Mouse (Mus musculus): ENCODE results near the gene Dusp2. TPM values are rescaled to one million over a fixed set of nuclear protein-coding genes. Genes with fewer than 3 reads are reported as not detected.
"Not testable (repeated sequence)": the region's sequence is repeated elsewhere in the genome, so short reads cannot be mapped to it uniquely, and the experiment has no call there.

The Dusp2 gene
- total RNA-seq (2018; cell fraction: chromatin; rRNA removed), result 1,000 to 10,000 TPM in 2 of 26 experiments, 100 to 1,000 TPM in 18, 10 to 100 TPM in 6; 13.9 to 1,411 (median 390) TPM
- 100 to 1,000 TPM in 17 of 26 experiments, 10 to 100 TPM in 6, 1 to 10 TPM in 3; 7.9 to 760 (median 199) TPM for total RNA-seq (2018; cell fraction: cytosol; rRNA removed)
- total RNA-seq (2018; cell fraction: nucleus; rRNA removed), result 1,000 to 10,000 TPM in 6 of 26 experiments, 100 to 1,000 TPM in 16, 10 to 100 TPM in 4; 20.8 to 1,715 (median 596) TPM
- 2.5 to 7.1 TPM (median 3.9 TPM) in 3 replicates for polyA plus RNA-seq (2018)

- Histone ChIP-seq H3K79me2 (ENCODE audit: inconsistent target) (peaks cover 8% of the 10 kb centered on the region; the same call in 1 of the 2 replicates), H3K36me3 (ENCODE audit: inconsistent target) (no peaks in the 10 kb centered on the region), H3K27ac (peak within 1 kb of the TSS; percentile 60), H3K4me3 (ENCODE audit: inconsistent target) (peak within 1 kb of the TSS; percentile 55)
- under 1% methylated on average over 75 of the region's 76 CpGs for WGBS (ENCODE audit: missing documents)
Measured at GRCm38 (mm10) chr2:127335767-127336496, at the start of gene Dusp2. TSS of gene Dusp2 (plus strand) at chr2:127336159.

GRCm38 (mm10) chr2:127292250-127292649, 43.7 kb upstream of the Dusp2 start:
- Histone ChIP-seq H3K36me3 (ENCODE audit: inconsistent target) (peaks cover 47% of the 10 kb centered on the region), H3K79me2 (ENCODE audit: inconsistent target) (no peaks in the 10 kb centered on the region), H3K27ac (no peak overlapping the region), H3K4me3 (ENCODE audit: inconsistent target) (no peak overlapping the region)
- 98% methylated on average over 4 of the region's 4 CpGs for WGBS (ENCODE audit: missing documents)

GRCm38 (mm10) chr2:127297001-127297805, 38.8 kb upstream of the Dusp2 start:
- no peak overlapping the region for H3K27ac ChIP-seq
- H3K4me3 ChIP-seq (ENCODE audit: inconsistent target), result no peak overlapping the region
- no peaks in the 10 kb centered on the region for H3K79me2 ChIP-seq (ENCODE audit: inconsistent target)
- WGBS (ENCODE audit: missing documents), result 96% methylated on average over 7 of the region's 7 CpGs
- H3K36me3 ChIP-seq (ENCODE audit: inconsistent target), result peaks cover 49% of the 10 kb centered on the region

GRCm38 (mm10) chr2:127298056-127298455, 37.9 kb upstream of the Dusp2 start:
- no peaks in the 10 kb centered on the region for H3K79me2 ChIP-seq (ENCODE audit: inconsistent target)
- no peak overlapping the region for H3K27ac ChIP-seq
- H3K36me3 ChIP-seq (ENCODE audit: inconsistent target), result peaks cover 41% of the 10 kb centered on the region; the same call in 1 of the 2 replicates
- 79% methylated on average over 1 of the region's 1 CpGs for WGBS (ENCODE audit: missing documents)
- no peak overlapping the region for H3K4me3 ChIP-seq (ENCODE audit: inconsistent target)

- no peaks in the 10 kb centered on the region for H3K79me2 ChIP-seq (ENCODE audit: inconsistent target)
- H3K4me3 ChIP-seq (ENCODE audit: inconsistent target), result no peak overlapping the region
- 72% methylated on average over 3 of the region's 3 CpGs for WGBS (ENCODE audit: missing documents)
- peaks cover 33% of the 10 kb centered on the region; the same call in 1 of the 2 replicates for H3K36me3 ChIP-seq (ENCODE audit: inconsistent target)
- no peak overlapping the region for H3K27ac ChIP-seq
Measured at GRCm38 (mm10) chr2:127300701-127301100, 35.3 kb upstream of the Dusp2 start.

- Histone ChIP-seq H3K4me3 (ENCODE audit: inconsistent target) (no peak overlapping the region), H3K27ac (no peak overlapping the region), H3K79me2 (ENCODE audit: inconsistent target) (no peaks in the 10 kb centered on the region), H3K36me3 (ENCODE audit: inconsistent target) (peaks cover 21% of the 10 kb centered on the region; the same call in 1 of the 2 replicates)
- 78% methylated on average over 3 of the region's 3 CpGs for whole genome bisulfite sequencing (ENCODE audit: missing documents)
Measured at GRCm38 (mm10) chr2:127301883-127302282, 34.1 kb upstream of the Dusp2 start.

- H3K36me3 ChIP-seq (ENCODE audit: inconsistent target); H3K79me2 ChIP-seq (ENCODE audit: inconsistent target); H3K27ac ChIP-seq; H3K4me3 ChIP-seq (ENCODE audit: inconsistent target): not testable (repeated sequence)
- WGBS (ENCODE audit: missing documents), result 89% methylated on average over 3 of the region's 4 CpGs
Measured at GRCm38 (mm10) chr2:127304192-127304591, 31.8 kb upstream of the Dusp2 start.

GRCm38 (mm10) chr2:127304609-127305210, 31.2 kb upstream of the Dusp2 start:
- 93% methylated on average over 3 of the region's 3 CpGs for WGBS (ENCODE audit: missing documents)
- H3K4me3 ChIP-seq (ENCODE audit: inconsistent target), result no peak overlapping the region

GRCm38 (mm10) chr2:127306123-127306522, 29.8 kb upstream of the Dusp2 start:
- Histone ChIP-seq H3K36me3 (ENCODE audit: inconsistent target) (no peaks in the 10 kb centered on the region), H3K27ac (no peak overlapping the region), H3K4me3 (ENCODE audit: inconsistent target) (no peak overlapping the region), H3K79me2 (ENCODE audit: inconsistent target) (no peaks in the 10 kb centered on the region)

More at GRCm38 (mm10) chr2:127304609-127305210, 31.2 kb upstream of the Dusp2 start:
- no peaks in the 10 kb centered on the region for H3K36me3 ChIP-seq (ENCODE audit: inconsistent target)
- no peaks in the 10 kb centered on the region for H3K79me2 ChIP-seq (ENCODE audit: inconsistent target)
- no peak overlapping the region for H3K27ac ChIP-seq

- no peak overlapping the region for H3K4me3 ChIP-seq (ENCODE audit: inconsistent target)
- H3K36me3 ChIP-seq (ENCODE audit: inconsistent target), result no peaks in the 10 kb centered on the region
- WGBS (ENCODE audit: missing documents), result 49% methylated on average over 3 of the region's 3 CpGs
- no peak overlapping the region for H3K27ac ChIP-seq
- H3K79me2 ChIP-seq (ENCODE audit: inconsistent target), result no peaks in the 10 kb centered on the region
Measured at GRCm38 (mm10) chr2:127307179-127307578, 28.8 kb upstream of the Dusp2 start.

- no peaks in the 10 kb centered on the region for H3K79me2 ChIP-seq (ENCODE audit: inconsistent target)
- no peak overlapping the region for H3K4me3 ChIP-seq (ENCODE audit: inconsistent target)
- 89% methylated on average over 2 of the region's 2 CpGs for WGBS (ENCODE audit: missing documents)
- no peak overlapping the region for H3K27ac ChIP-seq
- no peaks in the 10 kb centered on the region for H3K36me3 ChIP-seq (ENCODE audit: inconsistent target)
Measured at GRCm38 (mm10) chr2:127308660-127309059, 27.3 kb upstream of the Dusp2 start.

GRCm38 (mm10) chr2:127310246-127310645, 25.7 kb upstream of the Dusp2 start:
- H3K27ac ChIP-seq, result no peak overlapping the region
- no peaks in the 10 kb centered on the region for H3K36me3 ChIP-seq (ENCODE audit: inconsistent target)
- no peak overlapping the region for H3K4me3 ChIP-seq (ENCODE audit: inconsistent target)
- no peaks in the 10 kb centered on the region for H3K79me2 ChIP-seq (ENCODE audit: inconsistent target)
- 34% methylated on average over 2 of the region's 2 CpGs for WGBS (ENCODE audit: missing documents)

- no peak overlapping the region for H3K27ac ChIP-seq
- no peaks in the 10 kb centered on the region for H3K36me3 ChIP-seq (ENCODE audit: inconsistent target)
- H3K4me3 ChIP-seq (ENCODE audit: inconsistent target), result no peak overlapping the region
- H3K79me2 ChIP-seq (ENCODE audit: inconsistent target), result no peaks in the 10 kb centered on the region
- WGBS (ENCODE audit: missing documents), result 53% methylated on average over 7 of the region's 7 CpGs
Measured at GRCm38 (mm10) chr2:127310685-127311084, 25.3 kb upstream of the Dusp2 start.

GRCm38 (mm10) chr2:127311193-127311592, 24.8 kb upstream of the Dusp2 start:
- 89% methylated on average over 1 of the region's 1 CpGs for WGBS (ENCODE audit: missing documents)
- Histone ChIP-seq H3K4me3 (ENCODE audit: inconsistent target) (no peak overlapping the region), H3K36me3 (ENCODE audit: inconsistent target) (no peaks in the 10 kb centered on the region), H3K27ac (no peak overlapping the region), H3K79me2 (ENCODE audit: inconsistent target) (no peaks in the 10 kb centered on the region)

Data from macrophage (primary cell).